13 mouse cellular contexts compared by ENCODE assay signal in the genomic region with DNA sequence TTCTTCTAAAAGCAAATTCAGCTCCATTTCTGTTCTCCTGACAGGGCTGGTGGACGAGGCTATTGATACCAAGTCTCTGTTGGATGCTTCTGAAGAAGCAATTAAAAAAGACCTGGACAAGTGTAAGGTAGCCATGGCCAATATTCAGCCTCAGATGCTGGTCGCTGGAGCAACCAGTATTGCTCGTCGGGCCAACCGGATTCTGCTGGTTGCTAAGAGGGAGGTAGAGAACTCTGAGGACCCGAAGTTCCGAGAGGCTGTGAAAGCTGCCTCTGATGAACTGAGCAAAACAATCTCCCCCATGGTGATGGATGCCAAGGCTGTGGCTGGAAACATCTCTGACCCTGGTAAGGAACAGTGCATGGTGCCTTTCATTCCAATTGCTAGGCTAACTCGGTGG. TPM values are rescaled to one million over a fixed set of nuclear protein-coding genes. Genes with fewer than 3 reads are reported as not detected.
DNase-seq lines count a peak whose midpoint lies in the region.
"Had no signal": no experiment of that assay in that cellular context is flagged by ENCODE, and none has a peak within 500 bp of the region (broad histone marks: within the 10 kb centered on the region; RNA-seq: fewer than 3 reads in every experiment).

No protein-coding gene starts in this region.

- intact Hi-C loops in left cerebral cortex, postnatal 14 days (cut with DNase I), result no loop called here

- DNase-seq in cerebellum, adult 9-10 months, result peak; percentile 11
- no peak for DNase-seq in cerebellum, adult 8-10 months
- peak; percentile 51 for DNase-seq in layer of hippocampus, adult 11-12 months (ENCODE audit: low spot score)
- DNase-seq in layer of hippocampus, postnatal 25 days (ENCODE audit: extremely low spot score in 1 of 2, low spot score in 1 of 2), result no peak
- DNase-seq in right cerebral cortex, postnatal 14 days, result peak; percentile 14
- no peak for DNase-seq in right cerebral cortex, postnatal 4 days
- DNase-seq in left cerebral cortex, postnatal 14 days (ENCODE audit: low spot score in 2 of 2), result peak; percentile 45 to 71
- no peak for DNase-seq in kidney, postnatal 4 days
- DNase-seq: adrenal gland, postnatal 36 days; heart, postnatal 36 days; kidney, adult 9 months; kidney, postnatal 14 days; thymus, postnatal 25 days had no signal

RNA-seq across cellular contexts. Expression of a gene that starts 31.9 kb away (rescaled TPM):
- 10 to 100 TPM; 75.0 to 77.1 TPM for total RNA-seq in layer of hippocampus, postnatal 25 days (2021)
- 10 to 100 TPM; 75.4 to 87.2 TPM for total RNA-seq in left cerebral cortex, postnatal 14 days (2021)

RNA-seq across cellular contexts. Expression of a gene that starts 31.9 kb away (rescaled TPM):
- 10 to 100 TPM; 77.1 to 86.5 TPM for total RNA-seq in layer of hippocampus, postnatal 25 days (2021)
- total RNA-seq in left cerebral cortex, postnatal 14 days (2021), result 10 to 100 TPM; 69.5 to 77.7 TPM

Comparison
In these comparisons a context has a peak if more than half of its experiments do, and no peak if none do; other contexts are left out.
1. DNase-seq: peak in cerebellum, adult 9-10 months (single experiment), layer of hippocampus, adult 11-12 months (single experiment), right cerebral cortex, postnatal 14 days (single experiment) and left cerebral cortex, postnatal 14 days (2 of 2); none in cerebellum, adult 8-10 months (single experiment), layer of hippocampus, postnatal 25 days (0 of 2), right cerebral cortex, postnatal 4 days (single experiment) and kidney, postnatal 4 days (0 of 2).